8 mouse cellular contexts compared by ENCODE assay signal in genomic region chr4:101293661-101294060, GRCm38 (mm10). TPM values are rescaled to one million over a fixed set of nuclear protein-coding genes. Genes with fewer than 3 reads are reported as not detected.
DNase-seq lines count a peak whose midpoint lies in the region; ATAC-seq and TF ChIP-seq lines count a peak whose summit lies in the region.

No protein-coding gene starts in this region.

- H3K4me2 ChIP-seq in kidney, postnatal 0 days (ENCODE audit: low read length) = peak overlapping the region; percentile 74
- H3K4me2 ChIP-seq in forebrain, embryonic 15.5 days (replicated peaks) = peak overlapping the region; percentile 92; the same call in 1 of the 2 replicates
- H3K4me2 ChIP-seq in liver, embryonic 15.5 days = peak overlapping the region; percentile 90

- H3K27ac ChIP-seq in kidney, postnatal 0 days = no peak overlapping the region
- no peak overlapping the region for H3K27ac ChIP-seq in embryonic facial prominence, embryonic 10.5 days (replicated peaks)
- no peak overlapping the region for H3K27ac ChIP-seq in forebrain, embryonic 15.5 days (replicated peaks)
- peak overlapping the region; percentile 87; the same call in 1 of the 2 replicates for H3K27ac ChIP-seq in liver, embryonic 15.5 days (replicated peaks)

- no peaks in the 10 kb centered on the region for H3K36me3 ChIP-seq in kidney, postnatal 0 days (ENCODE audit: insufficient read depth, low read length)
- H3K36me3 ChIP-seq in embryonic facial prominence, embryonic 10.5 days (replicated peaks) = no peaks in the 10 kb centered on the region
- no peaks in the 10 kb centered on the region for H3K36me3 ChIP-seq in forebrain, embryonic 15.5 days
- no peaks in the 10 kb centered on the region for H3K36me3 ChIP-seq in liver, embryonic 15.5 days (replicated peaks)

- ATAC-seq in kidney, postnatal 0 days (replicated peaks; ENCODE audit: low FRiP score, low read depth) = no peak
- no peak for ATAC-seq in forebrain, embryonic 15.5 days (replicated peaks)
- ATAC-seq in liver, embryonic 15.5 days (ENCODE audit: insufficient read depth) = no peak

- no peaks in the 10 kb centered on the region for H3K27me3 ChIP-seq in kidney, postnatal 0 days (ENCODE audit: insufficient read depth, low read length)
- H3K27me3 ChIP-seq in embryonic facial prominence, embryonic 10.5 days (replicated peaks; ENCODE audit: low read depth, poor library complexity, severe bottlenecking) = peaks cover 73% of the 10 kb centered on the region
- H3K27me3 ChIP-seq in forebrain, embryonic 15.5 days = peaks cover 33% of the 10 kb centered on the region
- H3K27me3 ChIP-seq in liver, embryonic 15.5 days = peaks cover 38% of the 10 kb centered on the region

- TF ChIP-seq CTCF in kidney, postnatal 0 days (IDR thresholded peaks at IDR 0.05; ENCODE audit: low read depth) = no peak

- DNase-seq in kidney, postnatal 0 days (ENCODE audit: low spot score) = no peak
- DNase-seq in kidney, adult 9 months = no peak
- DNase-seq in embryonic facial prominence, embryonic 10.5 days (ENCODE audit: low spot score) = no peak
- no peak for DNase-seq in T-cell, adult 2 months (ENCODE audit: low spot score)
- DNase-seq in layer of hippocampus, postnatal 14 days (ENCODE audit: low spot score in 2 of 2) = no peak
- no peak for DNase-seq in adrenal gland, adult 18-20 months (ENCODE audit: low spot score in 2 of 2)

- H3K4me3 ChIP-seq in kidney, postnatal 0 days (replicated peaks; ENCODE audit: low read depth, low read length) = peak overlapping the region; percentile 40; the same call in 1 of the 2 replicates
- H3K4me3 ChIP-seq in embryonic facial prominence, embryonic 10.5 days = peak overlapping the region; percentile 66
- H3K4me3 ChIP-seq in forebrain, embryonic 15.5 days = peak overlapping the region; percentile 46; the same call in 1 of the 2 replicates
- peak overlapping the region; percentile 62 for H3K4me3 ChIP-seq in liver, embryonic 15.5 days (replicated peaks)

- H3K9ac ChIP-seq in kidney, postnatal 0 days (ENCODE audit: low read depth, low read length) = 0 out of 2 replicates have a peak overlapping the region, but pooled peaks have one; percentile 54
- H3K9ac ChIP-seq in forebrain, embryonic 15.5 days (replicated peaks) = no peak overlapping the region
- H3K9ac ChIP-seq in liver, embryonic 15.5 days = 0 out of 2 replicates have a peak overlapping the region, but pooled peaks have one; percentile 27

- peaks cover 15% of the 10 kb centered on the region; the same call in 1 of the 2 replicates for H3K4me1 ChIP-seq in kidney, postnatal 0 days (replicated peaks; ENCODE audit: insufficient read depth, low read length)
- H3K4me1 ChIP-seq in embryonic facial prominence, embryonic 10.5 days = peaks cover 20% of the 10 kb centered on the region
- peaks cover 17% of the 10 kb centered on the region for H3K4me1 ChIP-seq in forebrain, embryonic 15.5 days
- H3K4me1 ChIP-seq in liver, embryonic 15.5 days (replicated peaks) = peaks cover 30% of the 10 kb centered on the region

- no peaks in the 10 kb centered on the region for H3K9me3 ChIP-seq in kidney, postnatal 0 days (replicated peaks; ENCODE audit: low read length)
- H3K9me3 ChIP-seq in embryonic facial prominence, embryonic 10.5 days = no peaks in the 10 kb centered on the region
- no peaks in the 10 kb centered on the region for H3K9me3 ChIP-seq in forebrain, embryonic 15.5 days
- H3K9me3 ChIP-seq in liver, embryonic 15.5 days (replicated peaks) = no peaks in the 10 kb centered on the region

- WGBS in kidney, postnatal 0 days = 44% methylated on average over 9 of the region's 9 CpGs
- WGBS in embryonic facial prominence, embryonic 10.5 days = 47% methylated on average over 9 of the region's 9 CpGs
- WGBS in forebrain, embryonic 15.5 days = 53% methylated on average over 9 of the region's 9 CpGs
- WGBS in liver, embryonic 15.5 days (ENCODE audit: insufficient replicate concordance) = 44% methylated on average over 9 of the region's 9 CpGs

RNA-seq across cellular contexts. Expression of gene Jak1, which starts 28.6 kb away (rescaled TPM):
- polyA plus RNA-seq in kidney, postnatal 0 days (2015; fragmentation: Nextera tagmentation; extraction: Ambion mirVana) = 71.9 and 78.9 TPM in 2 replicates
- polyA plus RNA-seq in embryonic facial prominence, embryonic 10.5 days (2016; fragmentation: Nextera tagmentation; extraction: Ambion mirVana) = 47.6 and 49.0 TPM in 2 replicates
- 46.5 and 51.3 TPM in 2 replicates for polyA plus RNA-seq in forebrain, embryonic 15.5 days (2015; fragmentation: Nextera tagmentation; extraction: Ambion mirVana)
- polyA plus RNA-seq in liver, embryonic 15.5 days (2015; fragmentation: Nextera tagmentation; extraction: Ambion mirVana) = 42.4 and 44.7 TPM in 2 replicates
- 100 to 1,000 TPM; 105 to 108 TPM for total RNA-seq in layer of hippocampus, postnatal 14 days (2021)
- 100 to 1,000 TPM; 111 to 141 TPM for total RNA-seq in adrenal gland, adult 18-20 months (2021)
